Mouse (Mus musculus): ENCODE results near the gene 1700016K19Rik. TPM values are rescaled to one million over a fixed set of nuclear protein-coding genes. Genes with fewer than 3 reads are reported as not detected.

Gene 1700016K19Rik
- polyA plus RNA-seq (2012; rRNA removed): 3.3 and 3.7 TPM in 2 replicates

DNA sequence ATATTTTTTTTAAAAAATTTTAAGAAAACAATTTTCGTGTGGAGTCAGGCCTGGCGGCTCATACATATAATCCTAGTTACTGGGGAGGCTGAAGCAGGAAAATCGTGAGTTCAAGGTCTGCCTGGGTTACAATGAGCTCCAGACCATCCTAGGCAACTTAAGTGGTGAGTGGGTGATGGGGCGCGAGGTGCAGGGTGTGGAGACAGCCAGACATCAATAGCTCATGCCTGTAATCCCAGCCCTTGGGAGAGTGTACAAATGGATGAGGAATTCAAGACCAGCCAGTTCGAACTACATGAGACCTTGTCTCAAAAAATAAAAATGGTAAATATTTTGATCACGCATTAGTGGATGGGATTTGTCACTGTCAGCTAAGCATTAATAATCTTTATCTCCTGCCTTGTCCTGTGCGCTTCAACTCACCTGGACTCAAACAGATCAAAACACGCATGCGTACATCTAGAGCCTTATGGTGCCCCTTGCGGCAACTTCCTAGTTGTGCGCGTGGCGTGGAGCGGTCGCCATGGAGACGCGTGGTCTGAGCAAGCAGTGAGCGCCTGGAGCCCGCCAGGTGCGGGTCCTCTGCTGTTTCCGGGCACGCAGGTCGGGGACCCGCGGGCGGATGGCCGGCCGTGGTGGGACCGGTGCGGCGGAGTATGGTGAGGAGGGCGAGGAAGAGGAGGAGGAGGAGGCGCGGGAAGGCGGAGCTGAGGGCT lies at the start of gene 1700016K19Rik:
1700016K19Rik (plus strand) TSS at position 473 of the 716 bp plus-strand sequence.
- DNase-seq (ENCODE audit: low read depth): peak; percentile 93
- TF ChIP-seq CTCF (IDR thresholded peaks at IDR 0.05; ENCODE audit: borderline replicate concordance, extremely low read depth, insufficient read depth, insufficient read length): peak; percentile 72
- TF ChIP-seq POLR2A (IDR thresholded peaks at IDR 0.05; ENCODE audit: borderline replicate concordance, extremely low read depth, insufficient read depth, insufficient read length, poor library complexity, severe bottlenecking): no peak

GRCm38 (mm10) chr11:75950459-75950858 lies 49.3 kb upstream of the 1700016K19Rik start:
- no peak for DNase-seq (ENCODE audit: low read depth)
- TF ChIP-seq CTCF (IDR thresholded peaks at IDR 0.05; ENCODE audit: borderline replicate concordance, extremely low read depth, insufficient read depth, insufficient read length) (no peak), POLR2A (IDR thresholded peaks at IDR 0.05; ENCODE audit: borderline replicate concordance, extremely low read depth, insufficient read depth, insufficient read length, poor library complexity, severe bottlenecking) (no peak)

- DNase-seq (ENCODE audit: low read depth): no peak
- TF ChIP-seq CTCF (IDR thresholded peaks at IDR 0.05; ENCODE audit: borderline replicate concordance, extremely low read depth, insufficient read depth, insufficient read length) (no peak), POLR2A (IDR thresholded peaks at IDR 0.05; ENCODE audit: borderline replicate concordance, extremely low read depth, insufficient read depth, insufficient read length, poor library complexity, severe bottlenecking) (no peak)
Observed at GRCm38 (mm10) chr11:75951895-75952294, 47.8 kb upstream of the 1700016K19Rik start.

GRCm38 (mm10) chr11:75954896-75955295 lies 44.8 kb upstream of the 1700016K19Rik start:
- no peak for DNase-seq (ENCODE audit: low read depth)
- no peak for TF ChIP-seq POLR2A (IDR thresholded peaks at IDR 0.05; ENCODE audit: borderline replicate concordance, extremely low read depth, insufficient read depth, insufficient read length, poor library complexity, severe bottlenecking)
- no peak for TF ChIP-seq CTCF (IDR thresholded peaks at IDR 0.05; ENCODE audit: borderline replicate concordance, extremely low read depth, insufficient read depth, insufficient read length)

DNA sequence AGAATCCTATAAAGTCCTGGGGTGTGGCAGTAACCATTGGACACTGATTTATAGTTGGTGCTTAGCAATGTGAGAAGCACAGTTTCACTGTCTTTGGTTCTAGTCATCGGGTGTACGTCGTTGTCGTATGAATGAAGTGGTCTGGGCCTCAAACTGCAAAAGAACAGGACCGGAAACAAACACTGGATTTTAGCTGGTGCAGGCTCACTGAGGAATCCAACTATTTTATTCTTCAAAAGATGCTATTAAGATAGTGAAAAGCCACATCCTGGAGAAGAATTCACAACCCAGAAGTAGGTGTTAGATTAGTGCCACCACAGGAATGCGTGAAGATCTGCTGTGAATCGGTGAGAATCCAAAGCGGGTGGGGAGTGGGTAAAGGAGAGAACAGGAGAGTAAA lies 43.1 kb upstream of the 1700016K19Rik start:
- no peak for DNase-seq (ENCODE audit: low read depth)
- TF ChIP-seq CTCF (IDR thresholded peaks at IDR 0.05; ENCODE audit: borderline replicate concordance, extremely low read depth, insufficient read depth, insufficient read length) (no peak), POLR2A (IDR thresholded peaks at IDR 0.05; ENCODE audit: borderline replicate concordance, extremely low read depth, insufficient read depth, insufficient read length, poor library complexity, severe bottlenecking) (no peak)

GRCm38 (mm10) chr11:75957124-75957832 lies 42.4 kb upstream of the 1700016K19Rik start:
- DNase-seq (ENCODE audit: low read depth): no peak
- TF ChIP-seq CTCF (IDR thresholded peaks at IDR 0.05; ENCODE audit: borderline replicate concordance, extremely low read depth, insufficient read depth, insufficient read length): no peak
- no peak for TF ChIP-seq POLR2A (IDR thresholded peaks at IDR 0.05; ENCODE audit: borderline replicate concordance, extremely low read depth, insufficient read depth, insufficient read length, poor library complexity, severe bottlenecking)

- no peak for DNase-seq (ENCODE audit: low read depth)
- no peak for TF ChIP-seq CTCF (IDR thresholded peaks at IDR 0.05; ENCODE audit: borderline replicate concordance, extremely low read depth, insufficient read depth, insufficient read length)
- TF ChIP-seq POLR2A (IDR thresholded peaks at IDR 0.05; ENCODE audit: borderline replicate concordance, extremely low read depth, insufficient read depth, insufficient read length, poor library complexity, severe bottlenecking): no peak
Observed at GRCm38 (mm10) chr11:75961782-75962181, 37.9 kb upstream of the 1700016K19Rik start.

- TF ChIP-seq POLR2A (IDR thresholded peaks at IDR 0.05; ENCODE audit: borderline replicate concordance, extremely low read depth, insufficient read depth, insufficient read length, poor library complexity, severe bottlenecking): no peak
- no peak for TF ChIP-seq CTCF (IDR thresholded peaks at IDR 0.05; ENCODE audit: borderline replicate concordance, extremely low read depth, insufficient read depth, insufficient read length)
Observed at GRCm38 (mm10) chr11:75963730-75964475, 35.8 kb upstream of the 1700016K19Rik start.

GRCm38 (mm10) chr11:75964476-75964730 lies 35.3 kb upstream of the 1700016K19Rik start:
- DNase-seq (ENCODE audit: low read depth): no peak
- TF ChIP-seq POLR2A (IDR thresholded peaks at IDR 0.05; ENCODE audit: borderline replicate concordance, extremely low read depth, insufficient read depth, insufficient read length, poor library complexity, severe bottlenecking) (no peak), CTCF (IDR thresholded peaks at IDR 0.05; ENCODE audit: borderline replicate concordance, extremely low read depth, insufficient read depth, insufficient read length) (no peak)

More at GRCm38 (mm10) chr11:75963730-75964475, 35.8 kb upstream of the 1700016K19Rik start:
- peak; percentile 93 for DNase-seq (ENCODE audit: low read depth)

DNA sequence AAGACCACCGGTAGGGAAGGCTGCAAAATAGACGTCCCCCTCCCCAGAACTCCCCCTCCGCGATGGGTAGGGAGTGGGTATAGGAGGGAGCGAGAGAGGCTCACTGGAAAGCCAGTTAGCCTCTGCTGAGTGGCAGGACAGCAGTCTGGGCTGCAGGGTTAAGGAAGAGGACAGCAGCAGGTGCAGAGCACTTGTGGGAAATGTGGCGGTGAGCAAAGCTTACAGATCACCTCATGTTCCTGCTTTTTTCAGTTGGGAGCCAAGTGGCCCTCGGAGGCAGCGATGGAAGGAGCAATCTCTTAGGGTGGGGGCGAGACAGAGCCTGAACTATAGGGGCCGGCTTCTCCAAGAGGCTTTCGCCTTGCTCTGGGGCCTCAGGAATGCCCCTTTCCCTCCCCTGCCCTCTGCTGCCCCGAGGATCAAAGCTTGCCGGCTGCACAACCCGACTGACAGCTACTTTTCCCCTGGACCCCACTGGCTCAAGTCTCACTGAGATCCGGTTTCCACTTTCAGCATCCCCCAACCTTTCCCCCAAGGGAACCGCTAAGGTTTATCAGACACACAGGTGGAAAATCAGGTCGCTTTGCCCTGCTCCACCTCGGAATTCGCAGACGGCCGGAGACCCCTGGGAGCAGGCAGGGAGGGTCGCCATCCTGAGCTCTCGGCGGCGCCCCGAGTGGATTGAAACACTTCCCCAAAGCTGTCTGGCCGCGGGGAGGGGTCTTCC lies 33.9 kb upstream of the 1700016K19Rik start:
- no peak for DNase-seq (ENCODE audit: low read depth)
- TF ChIP-seq CTCF (IDR thresholded peaks at IDR 0.05; ENCODE audit: borderline replicate concordance, extremely low read depth, insufficient read depth, insufficient read length): no peak
- no peak for TF ChIP-seq POLR2A (IDR thresholded peaks at IDR 0.05; ENCODE audit: borderline replicate concordance, extremely low read depth, insufficient read depth, insufficient read length, poor library complexity, severe bottlenecking)
